Mouse (Mus musculus): ENCODE measurements at regions not wholly inside any gene's neighbourhood (a gene's known extent, or its start where the extent isn't known, plus 50 kb on each side); places are given as distances from the start of the nearest gene placed in this dataset.

- WGBS (ENCODE audit: insufficient replicate concordance), result 71% methylated on average over 3 of the region's 3 CpGs
- Histone ChIP-seq H3K4me3 (ENCODE audit: low read depth, low read length) (no peak overlapping the region), H3K9me3 (ENCODE audit: low read length) (no peaks in the 10 kb centered on the region), H3K4me1 (ENCODE audit: insufficient read depth) (no peaks in the 10 kb centered on the region), H3K9ac (replicated peaks) (no peak overlapping the region), H3K27ac (ENCODE audit: low read depth) (no peak overlapping the region), H3K36me3 (replicated peaks; ENCODE audit: insufficient read depth, low read length) (no peaks in the 10 kb centered on the region), H3K4me2 (ENCODE audit: low read depth, low read length) (no peak overlapping the region), H3K27me3 (ENCODE audit: insufficient read depth, low read length) (no peaks in the 10 kb centered on the region)
- DNase-seq (no peak), ATAC-seq (no peak)
- no peak for TF ChIP-seq EP300 (IDR thresholded peaks at IDR 0.05; ENCODE audit: low read depth)
Observed at GRCm38 (mm10) chr16:30757556-30757955, 158.0 kb downstream of the Fam43a start.

- no peak overlapping the region for H3K4me3 ChIP-seq (ENCODE audit: low read depth, low read length)
- no peaks in the 10 kb centered on the region for H3K4me1 ChIP-seq (ENCODE audit: insufficient read depth)
- 77% methylated on average over 6 of the region's 6 CpGs for WGBS (ENCODE audit: insufficient replicate concordance)
- no peak overlapping the region for H3K9ac ChIP-seq (replicated peaks)
- no peak overlapping the region for H3K27ac ChIP-seq (ENCODE audit: low read depth)
- H3K4me2 ChIP-seq (ENCODE audit: low read depth, low read length), result no peak overlapping the region
- TF ChIP-seq EP300 (IDR thresholded peaks at IDR 0.05; ENCODE audit: low read depth) (no peak), CTCF (IDR thresholded peaks at IDR 0.05; ENCODE audit: low read depth) (no peak)
- no peaks in the 10 kb centered on the region for H3K36me3 ChIP-seq (replicated peaks; ENCODE audit: insufficient read depth, low read length)
- no peaks in the 10 kb centered on the region for H3K27me3 ChIP-seq (ENCODE audit: insufficient read depth, low read length)
- ATAC-seq (no peak), DNase-seq (no peak)
- no peaks in the 10 kb centered on the region for H3K9me3 ChIP-seq (ENCODE audit: low read length)
Observed at GRCm38 (mm10) chr16:30758041-30758440, 158.5 kb downstream of the Fam43a start.

- H3K9me3 ChIP-seq (ENCODE audit: low read length), result no peaks in the 10 kb centered on the region
- no peak for TF ChIP-seq EP300 (IDR thresholded peaks at IDR 0.05; ENCODE audit: low read depth)
- no peak for TF ChIP-seq CTCF (IDR thresholded peaks at IDR 0.05; ENCODE audit: low read depth)
- H3K36me3 ChIP-seq (replicated peaks; ENCODE audit: insufficient read depth, low read length), result no peaks in the 10 kb centered on the region
- H3K27me3 ChIP-seq (ENCODE audit: insufficient read depth, low read length), result no peaks in the 10 kb centered on the region
- H3K4me3 ChIP-seq (ENCODE audit: low read depth, low read length), result no peak overlapping the region
- no peaks in the 10 kb centered on the region for H3K4me1 ChIP-seq (ENCODE audit: insufficient read depth)
- DNase-seq (no peak), ATAC-seq (no peak)
- 80% methylated on average over 8 of the region's 8 CpGs for WGBS (ENCODE audit: insufficient replicate concordance)
- H3K27ac ChIP-seq (ENCODE audit: low read depth), result no peak overlapping the region
- no peak overlapping the region for H3K9ac ChIP-seq (replicated peaks)
- H3K4me2 ChIP-seq (ENCODE audit: low read depth, low read length), result no peak overlapping the region
Observed at GRCm38 (mm10) chr16:30759503-30759902, 160.0 kb downstream of the Fam43a start.

- no peak for ATAC-seq
- no peaks in the 10 kb centered on the region for H3K36me3 ChIP-seq (replicated peaks; ENCODE audit: insufficient read depth, low read length)
- DNase-seq, result no peak
- H3K27me3 ChIP-seq (ENCODE audit: insufficient read depth, low read length), result no peaks in the 10 kb centered on the region
- H3K4me1 ChIP-seq (ENCODE audit: insufficient read depth), result no peaks in the 10 kb centered on the region
- no peak for TF ChIP-seq CTCF (IDR thresholded peaks at IDR 0.05; ENCODE audit: low read depth)
- no peak for TF ChIP-seq EP300 (IDR thresholded peaks at IDR 0.05; ENCODE audit: low read depth)
- no peaks in the 10 kb centered on the region for H3K9me3 ChIP-seq (ENCODE audit: low read length)
- no peak overlapping the region for H3K9ac ChIP-seq (replicated peaks)
- no peak overlapping the region for H3K4me2 ChIP-seq (ENCODE audit: low read depth, low read length)
- WGBS (ENCODE audit: insufficient replicate concordance), result 80% methylated on average over 8 of the region's 8 CpGs
- no peak overlapping the region for H3K27ac ChIP-seq (ENCODE audit: low read depth)
- no peak overlapping the region for H3K4me3 ChIP-seq (ENCODE audit: low read depth, low read length)
Observed at GRCm38 (mm10) chr16:30761201-30761710, 161.7 kb downstream of the Fam43a start.

GRCm38 (mm10) chr16:30762898-30763595 lies 163.5 kb downstream of the Fam43a start:
- Histone ChIP-seq H3K27me3 (ENCODE audit: insufficient read depth, low read length) (no peaks in the 10 kb centered on the region), H3K36me3 (replicated peaks; ENCODE audit: insufficient read depth, low read length) (no peaks in the 10 kb centered on the region), H3K4me1 (ENCODE audit: insufficient read depth) (no peaks in the 10 kb centered on the region), H3K4me2 (ENCODE audit: low read depth, low read length) (no peak overlapping the region), H3K9ac (replicated peaks) (no peak overlapping the region), H3K9me3 (ENCODE audit: low read length) (no peaks in the 10 kb centered on the region), H3K27ac (ENCODE audit: low read depth) (no peak overlapping the region), H3K4me3 (ENCODE audit: low read depth, low read length) (no peak overlapping the region)
- DNase-seq (no peak), ATAC-seq (no peak)
- TF ChIP-seq CTCF (IDR thresholded peaks at IDR 0.05; ENCODE audit: low read depth), result no peak
- no peak for TF ChIP-seq EP300 (IDR thresholded peaks at IDR 0.05; ENCODE audit: low read depth)
- 78% methylated on average over 14 of the region's 14 CpGs for WGBS (ENCODE audit: insufficient replicate concordance)

GRCm38 (mm10) chr16:30765591-30765990 lies 166.1 kb downstream of the Fam43a start:
- Histone ChIP-seq H3K9me3 (ENCODE audit: low read length) (no peaks in the 10 kb centered on the region), H3K4me3 (ENCODE audit: low read depth, low read length) (no peak overlapping the region), H3K4me1 (ENCODE audit: insufficient read depth) (0 out of 2 replicates have a peak, but pooled peaks cover 2% of the 10 kb centered on the region), H3K36me3 (replicated peaks; ENCODE audit: insufficient read depth, low read length) (no peaks in the 10 kb centered on the region), H3K27me3 (ENCODE audit: insufficient read depth, low read length) (no peaks in the 10 kb centered on the region), H3K27ac (ENCODE audit: low read depth) (no peak overlapping the region), H3K9ac (replicated peaks) (no peak overlapping the region), H3K4me2 (ENCODE audit: low read depth, low read length) (no peak overlapping the region)
- 71% methylated on average over 4 of the region's 4 CpGs for WGBS (ENCODE audit: insufficient replicate concordance)
- TF ChIP-seq EP300 (IDR thresholded peaks at IDR 0.05; ENCODE audit: low read depth), result no peak
- no peak for TF ChIP-seq CTCF (IDR thresholded peaks at IDR 0.05; ENCODE audit: low read depth)
- DNase-seq, result no peak
- ATAC-seq, result no peak

Measured in liver, postnatal 0 days (tissue).